In the genomic region with DNA sequence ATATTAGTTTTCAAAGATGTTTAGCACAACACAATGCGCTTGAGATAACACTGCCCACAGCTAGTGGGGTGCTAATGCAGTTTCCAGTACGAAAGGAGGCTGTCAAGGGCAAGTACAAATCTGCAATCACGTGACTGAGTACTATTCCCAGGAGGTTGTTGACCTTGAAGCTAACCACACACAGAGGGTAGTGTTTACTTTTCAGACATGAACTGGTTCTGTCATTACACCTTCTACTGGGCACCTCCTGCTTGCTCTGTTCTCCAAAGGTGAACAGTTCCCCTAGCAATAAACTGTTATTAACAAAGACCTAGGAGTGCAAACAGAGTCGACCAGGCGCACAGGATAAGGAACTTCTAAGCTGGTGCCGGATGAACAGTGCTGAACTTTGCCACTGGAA, we compare ENCODE assay signal across 13 mouse cellular contexts. TPM values are rescaled to one million over a fixed set of nuclear protein-coding genes. Genes with fewer than 3 reads are reported as not detected.
DNase-seq lines count a peak whose midpoint lies in the region; ATAC-seq and TF ChIP-seq lines count a peak whose summit lies in the region.
"Had no signal": no experiment of that assay in that cellular context is flagged by ENCODE, and none has a peak within 500 bp of the region (broad histone marks: within the 10 kb centered on the region; RNA-seq: fewer than 3 reads in every experiment).

No protein-coding gene starts in this region.

- TF ChIP-seq POLR2A in heart, adult 2 months (IDR thresholded peaks at IDR 0.05; ENCODE audit: insufficient read depth, low read depth, low read length), result no peak
- TF ChIP-seq POLR2A in small intestine, adult 2 months (IDR thresholded peaks at IDR 0.05; ENCODE audit: low read depth, low read length), result no peak

- peaks cover 3% of the 10 kb centered on the region for H3K4me1 ChIP-seq in heart, adult 2 months (ENCODE audit: control insufficient read depth, insufficient read depth, low read length)
- H3K4me1 ChIP-seq in liver, embryonic 16.5 days (ENCODE audit: control insufficient read depth, low read depth, low read length), result no peaks in the 10 kb centered on the region
- no peaks in the 10 kb centered on the region for H3K4me1 ChIP-seq in liver, embryonic 11.5 days (replicated peaks; ENCODE audit: control insufficient read depth, insufficient read depth, low read length)
- H3K4me1 ChIP-seq in small intestine, adult 2 months (ENCODE audit: control insufficient read depth, insufficient read depth, insufficient read length, low read length), result no peaks in the 10 kb centered on the region
- H3K4me1 ChIP-seq in midbrain, embryonic 10.5 days, result no peaks in the 10 kb centered on the region
- H3K4me1 ChIP-seq in hindbrain, embryonic 11.5 days (replicated peaks; ENCODE audit: control insufficient read depth, insufficient read depth, low read length), result no peaks in the 10 kb centered on the region
- H3K4me1 ChIP-seq: forebrain, embryonic 12.5 days had no signal

- TF ChIP-seq CTCF in heart, adult 2 months (IDR thresholded peaks at IDR 0.05), result no peak
- TF ChIP-seq CTCF in small intestine, adult 2 months (IDR thresholded peaks at IDR 0.05; ENCODE audit: extremely low read depth, insufficient read length, insufficient replicate concordance, low read depth, low read length), result no peak

- no peak overlapping the region for H3K4me2 ChIP-seq in liver, embryonic 16.5 days (ENCODE audit: low read depth, low read length)
- no peak overlapping the region for H3K4me2 ChIP-seq in liver, embryonic 11.5 days
- no peak overlapping the region for H3K4me2 ChIP-seq in hindbrain, embryonic 11.5 days (replicated peaks; ENCODE audit: low read depth, low read length)
- H3K4me2 ChIP-seq: forebrain, embryonic 12.5 days had no signal

- DNase-seq in heart, adult 2 months, result no peak
- no peak for DNase-seq in heart, postnatal 4 days
- DNase-seq in liver, embryonic 11.5 days (ENCODE audit: low spot score), result no peak
- DNase-seq in ZHBTc4 (ENCODE audit: low read depth, low spot score), result peak; percentile 67
- no peak for DNase-seq in midbrain, embryonic 10.5 days (ENCODE audit: low spot score)
- DNase-seq in hindbrain, embryonic 11.5 days (ENCODE audit: low spot score), result no peak
- DNase-seq: gastrocnemius, postnatal 25 days had no signal

- H3K79me2 ChIP-seq in heart, adult 2 months (replicated peaks; ENCODE audit: control insufficient read depth, insufficient read depth, low read length), result no peaks in the 10 kb centered on the region

- intact Hi-C loops in heart, adult 2 months (cut with DNase I), result no loop called here

- H3K9me3 ChIP-seq in liver, embryonic 16.5 days (replicated peaks; ENCODE audit: control insufficient read depth, low read length), result no peaks in the 10 kb centered on the region
- H3K9me3 ChIP-seq in liver, embryonic 11.5 days (ENCODE audit: control insufficient read depth, low read length), result no peaks in the 10 kb centered on the region
- no peaks in the 10 kb centered on the region for H3K9me3 ChIP-seq in midbrain, embryonic 10.5 days (replicated peaks)
- no peaks in the 10 kb centered on the region for H3K9me3 ChIP-seq in hindbrain, embryonic 11.5 days (ENCODE audit: control insufficient read depth, low read length)
- H3K9me3 ChIP-seq: forebrain, embryonic 12.5 days had no signal

- no peak overlapping the region for H3K9ac ChIP-seq in heart, adult 2 months (ENCODE audit: low read depth, low read length)
- no peak overlapping the region for H3K9ac ChIP-seq in liver, embryonic 16.5 days (ENCODE audit: low read depth, low read length)
- no peak overlapping the region for H3K9ac ChIP-seq in liver, embryonic 11.5 days (ENCODE audit: low read depth, low read length)
- no peak overlapping the region for H3K9ac ChIP-seq in hindbrain, embryonic 11.5 days (ENCODE audit: low read depth, low read length)
- H3K9ac ChIP-seq: forebrain, embryonic 12.5 days; liver, embryonic 14.5 days had no signal

- no peaks in the 10 kb centered on the region for H3K27me3 ChIP-seq in heart, adult 2 months (ENCODE audit: control insufficient read depth, insufficient read depth, low read length)
- no peaks in the 10 kb centered on the region for H3K27me3 ChIP-seq in liver, embryonic 16.5 days (ENCODE audit: control insufficient read depth, insufficient read depth, low read depth, low read length)
- H3K27me3 ChIP-seq in liver, embryonic 11.5 days (replicated peaks; ENCODE audit: control insufficient read depth, insufficient read depth, low read length), result no peaks in the 10 kb centered on the region
- no peaks in the 10 kb centered on the region for H3K27me3 ChIP-seq in small intestine, adult 2 months (ENCODE audit: control insufficient read depth, insufficient read depth, low read length)
- no peaks in the 10 kb centered on the region for H3K27me3 ChIP-seq in midbrain, embryonic 10.5 days (ENCODE audit: low read depth, poor library complexity, severe bottlenecking)
- H3K27me3 ChIP-seq in hindbrain, embryonic 11.5 days (ENCODE audit: control insufficient read depth, insufficient read depth, low read length), result no peaks in the 10 kb centered on the region
- H3K27me3 ChIP-seq: forebrain, embryonic 12.5 days had no signal

- WGBS in heart, adult 2 months, result 44% methylated on average over 6 of the region's 6 CpGs
- 48% methylated on average over 6 of the region's 6 CpGs for WGBS in liver, embryonic 16.5 days (ENCODE audit: insufficient replicate concordance)
- WGBS in liver, embryonic 11.5 days, result 57% methylated on average over 6 of the region's 6 CpGs
- WGBS in small intestine, adult 2 months, result 15% methylated on average over 6 of the region's 6 CpGs
- WGBS in midbrain, embryonic 10.5 days, result 82% methylated on average over 6 of the region's 6 CpGs
- WGBS in hindbrain, embryonic 11.5 days, result 73% methylated on average over 6 of the region's 6 CpGs

- H3K36me3 ChIP-seq in heart, adult 2 months (ENCODE audit: control insufficient read depth, insufficient read depth, low read length), result no peaks in the 10 kb centered on the region
- no peaks in the 10 kb centered on the region for H3K36me3 ChIP-seq in liver, embryonic 16.5 days (ENCODE audit: control insufficient read depth, insufficient read depth)
- H3K36me3 ChIP-seq in liver, embryonic 11.5 days (ENCODE audit: control insufficient read depth, insufficient read depth, low read length), result no peaks in the 10 kb centered on the region
- H3K36me3 ChIP-seq in small intestine, adult 2 months (ENCODE audit: control insufficient read depth, insufficient read depth, low read length), result no peaks in the 10 kb centered on the region
- no peaks in the 10 kb centered on the region for H3K36me3 ChIP-seq in midbrain, embryonic 10.5 days
- H3K36me3 ChIP-seq in hindbrain, embryonic 11.5 days (ENCODE audit: control insufficient read depth, insufficient read depth, low read length), result no peaks in the 10 kb centered on the region
- H3K36me3 ChIP-seq: forebrain, embryonic 12.5 days had no signal

- TF ChIP-seq EP300 in heart, adult 2 months (IDR thresholded peaks at IDR 0.05; ENCODE audit: insufficient read depth, low read depth, low read length), result no peak

- H3K27ac ChIP-seq in heart, adult 2 months, result peak overlapping the region; percentile 71
- no peak overlapping the region for H3K27ac ChIP-seq in liver, embryonic 16.5 days (ENCODE audit: low read length)
- no peak overlapping the region for H3K27ac ChIP-seq in liver, embryonic 11.5 days (ENCODE audit: low read depth, low read length)
- peak overlapping the region; percentile 31; the same call in 1 of the 2 replicates for H3K27ac ChIP-seq in small intestine, adult 2 months (ENCODE audit: insufficient read depth, low read depth, low read length)
- H3K27ac ChIP-seq in midbrain, embryonic 10.5 days (replicated peaks), result no peak overlapping the region
- H3K27ac ChIP-seq in hindbrain, embryonic 11.5 days (ENCODE audit: low read depth, low read length), result no peak overlapping the region
- H3K27ac ChIP-seq: forebrain, embryonic 12.5 days; left cerebral cortex, adult 2 months; liver, embryonic 14.5 days had no signal

- H3K4me3 ChIP-seq in heart, adult 2 months, result no peak overlapping the region
- H3K4me3 ChIP-seq in liver, embryonic 16.5 days (ENCODE audit: low read depth, low read length), result no peak overlapping the region
- no peak overlapping the region for H3K4me3 ChIP-seq in liver, embryonic 11.5 days (ENCODE audit: low read depth, low read length)
- H3K4me3 ChIP-seq in small intestine, adult 2 months (ENCODE audit: low read depth, low read length), result no peak overlapping the region
- no peak overlapping the region for H3K4me3 ChIP-seq in midbrain, embryonic 10.5 days
- no peak overlapping the region for H3K4me3 ChIP-seq in hindbrain, embryonic 11.5 days (ENCODE audit: low read depth, low read length)
- H3K4me3 ChIP-seq: forebrain, embryonic 12.5 days; left cerebral cortex, adult 2 months had no signal

- ATAC-seq in liver, embryonic 16.5 days (ENCODE audit: low read depth), result peak; percentile 35; the same call in 1 of the 2 replicates
- ATAC-seq in liver, embryonic 11.5 days (replicated peaks; ENCODE audit: low FRiP score), result no peak
- no peak for ATAC-seq in hindbrain, embryonic 11.5 days (ENCODE audit: low FRiP score)
- ATAC-seq: CD4-positive, CD25-positive, alpha-beta regulatory T cell, adult 4 months had no signal

RNA-seq across cellular contexts. Expression of gene B230217C12Rik, which starts 9.8 kb away (rescaled TPM):
- 1 to 10 TPM in 1 of 2 experiments, under 1 TPM in 1; 0.64 to 1.6 TPM for total RNA-seq in heart, adult 2 months (2021)
- 2.3 and 2.7 TPM in 2 replicates for polyA plus RNA-seq in heart, adult 2 months (2012; rRNA removed)
- total RNA-seq in heart, postnatal 4 days (2021), result under 1 TPM; 0.77 to 0.79 TPM
- polyA plus RNA-seq in liver, embryonic 16.5 days (2015; fragmentation: Nextera tagmentation; extraction: Ambion mirVana), result 0.19 and 0.36 TPM in 2 replicates
- 3.7 and 5.4 TPM in 2 replicates for polyA plus RNA-seq in liver, embryonic 11.5 days (2014; fragmentation: Nextera tagmentation; extraction: Ambion mirVana)
- 0.43 and 0.44 TPM in 2 replicates for polyA plus RNA-seq in small intestine, adult 2 months (2012; rRNA removed)
- polyA plus RNA-seq in midbrain, embryonic 10.5 days (2016; fragmentation: Nextera tagmentation; extraction: Ambion mirVana), result 12.6 and 14.3 TPM in 2 replicates
- polyA plus RNA-seq in hindbrain, embryonic 11.5 days (2014; fragmentation: Nextera tagmentation; extraction: Ambion mirVana), result 15.1 TPM in 2 replicates

RNA-seq across cellular contexts. Expression of gene Fbxo47, which starts 33.6 kb away (rescaled TPM):
- under 1 TPM; 0.29 to 0.45 TPM for total RNA-seq in heart, adult 2 months (2021)
- polyA plus RNA-seq in heart, adult 2 months (2012; rRNA removed), result 0.29 and 0.43 TPM in 2 replicates
- 1 to 10 TPM in 1 of 2 experiments, under 1 TPM in 1; 0.79 to 1.2 TPM for total RNA-seq in heart, postnatal 4 days (2021)
- polyA plus RNA-seq in liver, embryonic 16.5 days (2015; fragmentation: Nextera tagmentation; extraction: Ambion mirVana), result 0.39 TPM in 2 replicates
- polyA plus RNA-seq in liver, embryonic 11.5 days (2014; fragmentation: Nextera tagmentation; extraction: Ambion mirVana), result 1.1 TPM in 2 replicates
- not detected in 2 replicates for polyA plus RNA-seq in small intestine, adult 2 months (2012; rRNA removed)
- polyA plus RNA-seq in midbrain, embryonic 10.5 days (2016; fragmentation: Nextera tagmentation; extraction: Ambion mirVana), result 0.38 and 0.40 TPM in 2 replicates
- polyA plus RNA-seq in hindbrain, embryonic 11.5 days (2014; fragmentation: Nextera tagmentation; extraction: Ambion mirVana), result 0.53 and 1.0 TPM in 2 replicates

RNA-seq across cellular contexts. Expression of gene Lasp1, which starts 51.6 kb away (rescaled TPM):
- total RNA-seq in heart, adult 2 months (2021), result 10 to 100 TPM; 28.2 to 31.6 TPM
- 31.1 and 38.5 TPM in 2 replicates for polyA plus RNA-seq in heart, adult 2 months (2012; rRNA removed)
- total RNA-seq in heart, postnatal 4 days (2021), result 10 to 100 TPM; 73.3 to 74.4 TPM
- 32.3 and 38.3 TPM in 2 replicates for polyA plus RNA-seq in liver, embryonic 16.5 days (2015; fragmentation: Nextera tagmentation; extraction: Ambion mirVana)
- polyA plus RNA-seq in liver, embryonic 11.5 days (2014; fragmentation: Nextera tagmentation; extraction: Ambion mirVana), result 54.7 and 55.3 TPM in 2 replicates
- 165 and 397 TPM in 2 replicates for polyA plus RNA-seq in small intestine, adult 2 months (2012; rRNA removed)
- polyA plus RNA-seq in midbrain, embryonic 10.5 days (2016; fragmentation: Nextera tagmentation; extraction: Ambion mirVana), result 75.1 and 88.8 TPM in 2 replicates
- polyA plus RNA-seq in hindbrain, embryonic 11.5 days (2014; fragmentation: Nextera tagmentation; extraction: Ambion mirVana), result 45.8 and 61.1 TPM in 2 replicates

Comparison
In these comparisons a context has a peak if more than half of its experiments do, and no peak if none do; other contexts are left out.
1. H3K27ac ChIP-seq: peak in heart, adult 2 months (single experiment) and small intestine, adult 2 months (single experiment); none in liver, embryonic 16.5 days (single experiment), liver, embryonic 11.5 days (single experiment), midbrain, embryonic 10.5 days (single experiment) and hindbrain, embryonic 11.5 days (single experiment).